Mouse (Mus musculus) olfactory bulb, adult 2 months (tissue): ENCODE results near the gene Ddx25.

ENCODE experiments used
- CTCF ChIP-seq: fragments of 200-500 bp; IDR thresholded peaks from 2 replicates; pipeline ENCODE4 v1.5.1; 2012; ENCODE audit warnings: low read depth, mild to moderate bottlenecking, low read length, moderate library complexity; ENCODE audit not compliant: insufficient read depth
- POLR2A ChIP-seq: fragments of 200-500 bp; IDR thresholded peaks from 2 replicates; pipeline ENCODE4 v1.6.1; 2012; ENCODE audit warnings: mild to moderate bottlenecking, low read depth, low read length, moderate library complexity; ENCODE audit not compliant: insufficient read depth

GRCm38 (mm10) chr9:35513900-35514299 lies 44.4 kb downstream of the Ddx25 start:
- TF ChIP-seq POLR2A (no peak), CTCF (no peak)
